Mouse (Mus musculus): Measurements from ENCODE around the gene Taf8. TPM values are rescaled to one million over a fixed set of nuclear protein-coding genes. Genes with fewer than 3 reads are reported as not detected.

The Taf8 gene
- polyA plus RNA-seq (2017; shearing (Covaris generic)), result 58.7 TPM

DNA sequence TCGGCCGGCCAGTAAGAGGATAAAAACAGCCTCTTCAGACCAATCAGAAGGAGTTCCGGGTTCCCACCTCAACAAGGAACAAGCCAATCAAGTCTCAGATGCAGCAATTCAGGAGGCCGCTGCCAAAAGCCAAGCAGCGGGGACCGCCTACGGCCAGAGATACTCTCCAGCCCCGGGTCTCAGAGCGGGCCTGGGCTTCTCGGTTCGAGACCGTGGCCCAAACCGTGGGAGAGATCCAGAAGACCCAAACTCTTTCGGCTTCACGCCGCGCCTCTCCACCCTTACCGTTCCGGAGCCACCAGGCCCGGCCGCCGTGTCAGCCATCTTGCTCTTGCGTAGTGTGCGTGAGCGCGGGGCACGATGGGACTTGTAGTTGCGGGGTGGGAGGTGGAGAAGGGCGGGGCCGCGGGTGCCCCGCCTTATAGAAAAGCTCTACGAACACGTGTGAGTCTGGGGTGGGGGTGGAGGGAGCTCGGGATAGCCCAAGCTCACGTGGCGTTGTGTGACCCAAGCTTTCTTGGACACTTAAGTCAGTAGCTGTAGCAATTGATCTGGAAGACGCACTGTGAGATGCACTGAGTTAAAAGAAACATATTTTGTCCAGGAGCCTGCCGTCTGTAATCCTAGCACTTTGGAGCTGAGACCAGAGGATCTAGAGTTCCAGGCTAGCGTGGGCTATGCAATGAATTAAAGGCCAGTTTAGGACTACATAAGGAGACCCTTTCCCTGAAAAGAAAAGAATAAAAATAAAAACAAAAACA, at the start of gene Taf8:
Gene Taf8 (minus strand): TSS at position 347 of the 761 bp plus-strand sequence.

DNA sequence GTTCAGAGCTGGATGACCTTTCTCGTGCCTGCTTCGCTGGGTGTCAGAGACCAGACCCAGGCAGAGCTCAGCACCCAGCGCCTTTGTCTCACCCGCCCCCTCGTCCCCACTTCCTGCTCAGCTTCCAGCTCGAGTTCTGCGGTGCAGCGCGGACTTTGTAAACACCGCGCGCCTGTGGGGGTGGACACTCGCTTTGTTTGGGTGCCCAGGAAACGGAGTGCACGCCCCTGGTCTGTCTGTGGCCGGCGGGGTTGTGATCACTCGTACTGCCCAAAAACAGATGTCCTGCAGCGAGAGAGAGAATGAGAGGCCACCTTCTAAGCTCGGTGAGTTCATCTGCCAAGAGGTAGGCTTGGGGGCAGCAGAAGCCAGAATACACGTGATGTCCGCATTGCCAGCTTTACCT, 2.9 kb upstream of the Taf8 start, which contains the start of gene Ccnd3:
Gene Ccnd3 (plus strand): TSS at position 111 of the 406 bp plus-strand sequence.

DNA sequence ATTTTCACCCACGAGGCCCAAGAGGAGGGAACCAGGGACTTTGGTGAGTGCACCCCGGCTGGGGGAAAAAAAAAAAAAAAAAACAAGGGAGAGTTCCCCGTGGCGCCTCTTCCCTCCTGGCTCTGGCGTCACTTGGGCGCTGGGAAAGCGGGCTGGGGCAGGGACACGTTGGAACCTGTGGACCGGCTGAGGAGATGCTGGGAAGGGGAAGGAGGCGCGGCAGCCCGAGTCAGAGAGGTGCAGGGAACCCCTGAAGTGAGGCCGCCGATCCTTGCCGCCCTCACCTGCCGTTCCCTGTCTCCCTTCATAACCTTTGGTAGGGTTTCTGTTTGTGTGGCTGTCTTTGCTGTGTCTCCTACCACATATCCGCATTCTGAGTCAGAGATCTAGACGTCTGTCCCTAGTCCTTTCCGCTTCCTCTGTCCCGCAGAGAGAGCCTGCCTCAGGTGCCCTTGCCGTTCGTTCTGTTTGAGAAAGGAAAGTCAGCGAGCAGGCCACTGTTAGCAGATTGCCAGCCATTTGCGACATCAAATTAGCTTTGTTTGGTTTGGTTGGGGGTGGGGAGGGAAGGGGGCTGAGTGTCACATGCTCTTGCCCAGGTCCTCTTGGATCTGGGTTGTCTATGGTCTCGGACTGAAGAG, 65.1 kb downstream of the Taf8 start, which contains the start of gene 1700001C19Rik:
Gene 1700001C19Rik (minus strand): TSS at position 470 of the 641 bp plus-strand sequence.

DNA sequence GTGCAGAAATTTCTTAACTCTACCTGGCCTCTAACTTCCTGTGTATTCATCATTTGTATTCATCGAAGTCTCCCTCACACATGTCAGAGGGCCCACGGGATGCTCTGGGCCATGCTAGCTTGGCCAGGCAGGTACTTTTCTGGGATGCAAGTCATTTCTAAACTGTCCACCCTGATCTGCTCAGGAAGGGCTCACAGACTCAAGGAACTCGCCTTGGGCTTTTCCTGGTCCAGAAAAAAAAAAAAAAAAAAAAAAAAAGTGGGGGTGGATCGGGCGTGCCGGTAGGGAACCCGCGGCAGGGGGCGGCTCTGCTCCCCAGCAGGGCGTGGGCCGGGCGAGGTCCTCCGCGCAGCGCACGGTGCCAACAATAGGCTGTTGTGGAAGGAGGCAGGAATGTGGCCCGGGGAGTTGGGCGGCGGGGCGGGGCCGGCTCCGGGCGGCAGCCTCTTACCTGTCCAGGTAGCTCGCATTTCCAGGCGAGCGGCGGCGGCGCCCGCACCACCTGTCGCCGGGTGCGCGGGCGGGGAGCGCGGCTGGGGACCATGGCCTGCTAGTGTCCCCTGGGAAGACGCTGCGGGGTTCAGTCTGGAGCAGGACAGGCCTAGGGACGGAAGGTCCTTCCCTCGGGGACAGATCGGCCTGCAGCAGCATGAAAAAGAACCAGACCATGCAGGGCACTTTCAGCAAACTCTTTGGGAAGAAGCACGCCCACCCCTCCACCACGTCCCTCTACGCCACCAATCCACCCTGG, 65.8 kb downstream of the Taf8 start, which contains the start of gene AI661453:
Gene AI661453 (plus strand): TSS at position 460 of the 751 bp plus-strand sequence.

Other genes starting within 250 kb of the Taf8 start
- 48.4 TPM for gene Mrps10, start 133.4 kb downstream of the Taf8 start, polyA plus RNA-seq (2017; shearing (Covaris generic))
- 2.7 TPM for gene Guca1b, start 116.9 kb downstream of the Taf8 start, polyA plus RNA-seq (2017; shearing (Covaris generic))
- gene Guca1a, start 101.7 kb downstream of the Taf8 start, polyA plus RNA-seq (2017; shearing (Covaris generic)), result not detected
- gene AI661453, start 65.7 kb downstream of the Taf8 start, polyA plus RNA-seq (2017; shearing (Covaris generic)), result not detected
- gene 1700001C19Rik, start 64.9 kb downstream of the Taf8 start, polyA plus RNA-seq (2017; shearing (Covaris generic)), result not detected
- gene Ccnd3, start 2.8 kb upstream of the Taf8 start, polyA plus RNA-seq (2017; shearing (Covaris generic)), result 275 TPM
- gene Bysl, start 109.2 kb upstream of the Taf8 start, polyA plus RNA-seq (2017; shearing (Covaris generic)), result 18.1 TPM
- gene Med20, start 109.3 kb upstream of the Taf8 start, polyA plus RNA-seq (2017; shearing (Covaris generic)), result 38.1 TPM
- 1.8 TPM for gene Gm20517, start 109.3 kb upstream of the Taf8 start, polyA plus RNA-seq (2017; shearing (Covaris generic))
- gene Usp49, start 128.4 kb upstream of the Taf8 start, polyA plus RNA-seq (2017; shearing (Covaris generic)), result 2.1 TPM
- gene Tomm6, start 186.1 kb upstream of the Taf8 start, polyA plus RNA-seq (2017; shearing (Covaris generic)), result 265 TPM
- 1.2 TPM for gene Frs3, start 186.7 kb upstream of the Taf8 start, polyA plus RNA-seq (2017; shearing (Covaris generic))
- gene Gm21981, start 192.2 kb upstream of the Taf8 start, polyA plus RNA-seq (2017; shearing (Covaris generic)), result not detected
- not detected for gene Prickle4, start 192.4 kb upstream of the Taf8 start, polyA plus RNA-seq (2017; shearing (Covaris generic))
- gene Pgc, start 224.6 kb upstream of the Taf8 start, polyA plus RNA-seq (2017; shearing (Covaris generic)), result not detected
- 37.0 TPM for gene Tfeb, start 234.7 kb upstream of the Taf8 start, polyA plus RNA-seq (2017; shearing (Covaris generic))

All from CD4-positive, CD25-positive, alpha-beta regulatory T cell (primary cell).